Mouse (Mus musculus) lung, adult 2 months (tissue): Measurements from ENCODE around the gene Gadd45g.
A peak's percentile ranks its signal among the peaks of the same experiment; 100 is the strongest.

Source experiments
- CTCF ChIP-seq: fragments of 200-500 bp; IDR thresholded peaks from 2 replicates; pipeline ENCODE4 v1.5.1; 2011; ENCODE audit warnings: mild to moderate bottlenecking, low read length, control low read depth; ENCODE audit not compliant: insufficient read depth
- POLR2A ChIP-seq: fragments of 200-500 bp; IDR thresholded peaks from 2 replicates; pipeline ENCODE4 v1.6.1; 2011; ENCODE audit warnings: low read depth, mild to moderate bottlenecking, control low read depth, low read length, borderline replicate concordance; ENCODE audit errors: extremely low read depth

DNA sequence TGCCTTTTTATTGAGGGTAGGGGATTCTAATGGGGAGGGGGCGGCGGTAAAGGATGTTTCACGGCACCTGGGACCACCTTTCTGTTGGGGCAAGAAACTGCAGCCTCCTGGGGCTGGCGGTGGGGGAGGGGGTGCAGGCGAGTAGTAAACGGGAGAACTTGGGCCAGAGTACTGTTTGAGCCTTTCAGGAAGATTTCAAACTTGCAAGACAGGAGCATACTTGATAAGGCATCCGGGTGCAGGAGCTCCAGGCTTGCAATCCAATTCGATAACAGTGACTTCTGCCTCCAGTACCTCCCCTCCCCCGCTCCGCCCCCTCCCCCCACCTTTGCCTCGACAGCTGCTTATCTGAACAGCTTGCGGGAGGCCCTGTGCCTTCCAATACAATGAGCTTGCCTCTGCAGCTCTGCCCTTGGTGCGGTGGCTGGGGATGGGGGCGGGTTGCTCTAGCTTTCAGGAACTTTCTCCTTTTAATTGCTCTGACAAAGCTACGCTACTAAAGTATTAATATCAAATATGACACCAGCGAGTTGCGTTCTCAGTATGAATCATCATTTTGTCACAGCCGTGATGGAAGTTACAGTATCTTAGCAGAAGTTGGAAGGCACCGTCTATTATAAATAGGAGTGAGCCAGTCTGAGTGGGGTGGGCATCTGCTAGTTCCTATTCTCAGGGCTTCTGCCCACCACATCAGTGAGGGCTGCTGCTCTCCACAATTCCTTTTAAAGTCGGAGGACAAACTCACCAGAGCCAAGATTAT lies 2.2 kb downstream of the Gadd45g start:
- peak; percentile 9; the same call in 1 of the 2 replicates for TF ChIP-seq POLR2A
- no peak for TF ChIP-seq CTCF
